Mouse (Mus musculus) NIH3T3 (cell line): ENCODE measurements around the gene Nrde2.

ENCODE experiments used
- DNase-seq: peaks from one replicate; pipeline ENCODE4 v3.0.0-alpha.2; 2012; ENCODE audit warnings: low read depth

Gene Nrde2

GRCm38 (mm10) chr12:100124913-100125798, 34.3 kb downstream of the Nrde2 start:
- peak; percentile 34 for DNase-seq

DNA sequence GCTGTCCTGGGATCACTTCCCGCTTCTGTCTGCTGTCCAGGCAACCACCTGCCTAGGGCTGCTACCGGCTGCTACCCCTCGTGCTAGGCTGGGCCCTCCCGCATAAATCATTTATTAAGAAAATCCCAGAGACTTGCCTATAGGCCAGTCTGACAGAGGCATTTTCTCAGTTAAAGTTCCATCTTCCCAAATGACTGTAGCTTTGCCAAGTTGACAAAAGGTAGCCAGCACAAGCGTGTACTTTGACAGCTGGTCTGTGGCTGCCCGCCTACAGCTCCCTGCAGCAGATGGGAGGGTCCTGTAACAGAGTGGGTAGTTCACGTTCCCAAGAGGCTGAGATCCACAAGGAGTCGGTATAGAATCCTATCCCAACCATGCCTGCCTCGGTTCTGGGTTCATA, 36.0 kb downstream of the Nrde2 start:
- no peak for DNase-seq

- peak; percentile 38 for DNase-seq
Observed at GRCm38 (mm10) chr12:100122921-100123381, 36.5 kb downstream of the Nrde2 start.

GRCm38 (mm10) chr12:100115982-100116381, 43.5 kb downstream of the Nrde2 start:
- no peak for DNase-seq

DNA sequence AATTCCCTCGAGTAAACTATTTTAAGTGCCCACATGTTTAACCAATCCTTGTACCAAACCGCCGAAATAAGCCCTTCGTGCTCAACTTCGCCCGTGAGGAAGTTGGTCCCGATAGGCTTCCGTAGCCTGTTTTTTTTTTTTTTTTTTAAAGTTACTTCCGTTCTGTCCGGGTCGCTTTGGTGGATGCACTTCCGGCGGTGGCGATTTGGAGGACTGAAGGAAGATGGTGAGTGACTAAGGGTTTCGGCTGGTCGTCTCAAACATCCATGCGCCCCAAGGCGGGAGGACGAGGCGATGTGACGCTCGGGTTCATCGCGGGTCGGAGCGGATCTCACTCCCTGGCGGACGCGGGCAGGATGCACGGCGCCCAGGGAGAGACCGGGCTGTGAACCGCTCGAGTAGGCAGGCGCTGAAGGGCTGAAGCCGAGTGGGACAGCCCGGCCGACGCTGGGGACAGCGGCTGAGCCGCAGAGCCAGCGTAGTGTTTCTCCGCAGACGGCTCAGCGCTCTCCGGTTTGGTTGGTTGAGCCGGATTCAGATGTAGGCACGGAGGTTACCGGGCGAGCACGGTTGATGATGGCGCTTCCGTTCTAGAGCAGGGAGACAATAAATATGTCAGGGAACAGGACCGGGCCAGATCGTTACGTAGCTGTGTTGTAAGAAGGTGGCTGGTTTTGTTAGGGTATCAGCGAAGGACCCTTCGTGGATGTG, 49.3 kb downstream of the Nrde2 start, which contains the start of gene Psmc1:
Gene Psmc1, plus strand, starts transcription at position 169 of the 711 bp plus-strand sequence.
- peak; percentile 93 for DNase-seq

DNA sequence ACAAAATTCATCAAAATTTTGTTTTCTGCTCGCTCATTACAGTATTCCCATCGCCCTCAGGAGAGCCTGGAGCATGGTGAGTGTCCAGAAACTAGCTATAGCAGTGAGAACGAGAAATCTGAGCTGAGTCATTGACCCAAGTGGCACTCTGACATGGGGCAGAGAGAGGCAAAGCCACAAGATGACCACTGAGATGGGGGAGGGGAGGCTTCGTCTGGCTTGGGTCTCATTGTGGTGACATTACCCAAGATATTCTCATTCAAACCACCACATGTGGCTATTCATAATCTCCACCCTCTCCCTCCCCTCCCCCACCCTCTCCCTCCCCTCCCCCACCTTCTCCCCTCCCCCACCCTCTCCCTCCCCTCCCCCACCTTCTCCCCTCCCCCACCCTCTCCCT, 52.0 kb downstream of the Nrde2 start:
- DNase-seq = no peak

DNA sequence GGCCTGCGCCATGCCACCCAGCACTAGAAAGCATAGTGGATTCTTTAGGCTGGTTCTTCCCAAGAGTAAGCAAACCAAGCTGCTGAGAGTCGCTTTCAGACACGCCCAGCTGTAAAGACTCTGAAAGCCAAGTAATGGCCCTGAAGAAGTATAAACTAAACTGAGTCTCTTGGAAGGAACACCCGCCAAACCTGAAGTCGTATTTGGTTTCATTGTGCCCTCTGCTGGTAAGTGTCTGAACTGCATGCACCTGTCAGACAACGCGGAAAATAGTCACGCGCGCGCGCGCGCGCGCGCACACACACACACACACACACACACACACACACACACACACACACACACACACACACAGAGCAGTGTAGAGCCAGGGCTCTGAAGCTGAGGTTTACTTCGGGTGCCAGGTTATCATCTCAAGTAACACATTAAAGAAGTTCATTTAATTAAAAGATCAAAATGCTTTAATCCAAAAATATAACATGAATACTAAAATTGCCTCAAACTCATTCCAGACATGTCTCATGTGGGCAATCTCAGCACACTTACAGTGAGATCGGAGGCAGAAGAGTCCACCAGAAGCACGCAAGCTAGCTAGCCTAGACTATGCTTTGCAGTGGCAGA, 53.1 kb downstream of the Nrde2 start:
- DNase-seq = peak; percentile 89

DNA sequence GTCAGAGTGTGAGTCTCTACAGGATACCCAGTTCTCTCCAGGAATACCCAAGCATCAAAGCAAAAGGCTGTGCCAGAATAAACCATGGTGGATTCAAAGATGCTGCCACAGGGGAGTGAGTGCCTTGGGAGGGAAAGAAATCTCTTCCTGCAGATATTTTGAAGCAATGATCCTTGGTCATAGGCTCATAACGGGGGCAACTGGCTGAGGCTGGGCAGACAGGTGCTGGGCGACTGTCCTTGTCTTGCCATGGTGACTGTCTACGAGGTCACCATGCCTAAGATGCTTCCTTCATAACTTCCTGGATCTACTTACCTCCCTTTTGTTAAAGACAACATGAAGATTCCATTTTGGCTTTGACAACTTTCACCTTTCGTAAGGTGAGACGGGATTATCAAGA, 54.9 kb downstream of the Nrde2 start:
- DNase-seq = no peak

- DNase-seq = no peak
Observed at GRCm38 (mm10) chr12:100101651-100102050, 57.8 kb downstream of the Nrde2 start.

GRCm38 (mm10) chr12:100100707-100101030, 58.8 kb downstream of the Nrde2 start:
- DNase-seq = no peak

GRCm38 (mm10) chr12:100099971-100100706, 59.3 kb downstream of the Nrde2 start:
- no peak for DNase-seq

- peak; percentile 50 for DNase-seq
Observed at GRCm38 (mm10) chr12:100093046-100093445, 66.4 kb downstream of the Nrde2 start.

- DNase-seq = no peak
Observed at GRCm38 (mm10) chr12:100090750-100091149, 68.7 kb downstream of the Nrde2 start.

DNA sequence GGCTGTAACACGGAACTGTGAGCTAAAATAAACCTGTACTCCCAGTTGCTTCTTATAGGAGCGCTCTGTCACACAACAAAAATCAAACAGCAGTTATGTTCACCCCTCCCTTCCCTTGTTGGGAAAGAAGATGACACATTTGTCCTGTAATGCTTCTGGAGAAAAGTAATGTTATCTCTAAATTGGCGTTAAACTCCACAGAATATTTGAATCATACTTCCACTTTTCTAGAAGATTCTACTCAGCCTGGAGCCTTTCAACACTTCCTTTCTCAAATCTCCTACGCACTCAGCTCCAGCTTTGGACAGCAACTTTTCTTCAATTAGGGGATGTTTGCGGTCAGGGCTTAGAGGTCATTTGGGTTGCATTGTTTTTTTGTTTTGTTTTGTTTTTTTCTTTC, 70.2 kb downstream of the Nrde2 start:
- DNase-seq = no peak

GRCm38 (mm10) chr12:100088026-100088425, 71.4 kb downstream of the Nrde2 start:
- DNase-seq = no peak

- DNase-seq = no peak
Observed at GRCm38 (mm10) chr12:100079636-100080286, 79.7 kb downstream of the Nrde2 start.

DNA sequence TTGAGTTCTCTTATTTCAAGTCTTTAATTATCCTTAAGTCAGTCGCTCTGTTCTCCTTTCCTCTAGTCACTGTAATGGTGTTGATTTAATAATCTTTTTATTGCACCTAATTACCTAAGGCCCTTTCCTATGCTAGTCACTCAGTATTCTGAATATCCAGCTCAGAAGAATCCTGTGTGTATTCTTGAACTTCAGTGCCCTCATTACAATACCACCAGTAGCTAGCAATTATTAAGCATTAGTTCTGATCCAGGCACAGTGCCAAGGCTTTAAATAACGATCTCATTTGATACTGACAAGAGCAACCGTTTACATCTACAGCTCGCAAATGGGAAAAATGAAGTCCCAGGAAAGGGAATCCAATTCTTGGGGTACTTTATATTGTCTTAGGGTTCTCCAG, 83.7 kb downstream of the Nrde2 start:
- DNase-seq = no peak
